Mouse (Mus musculus) heart, adult 11 months (tissue): ENCODE measurements at regions not wholly inside any gene's neighbourhood (a gene's known extent, or its start where the extent isn't known, plus 50 kb on each side); places are given as distances from the start of the nearest gene placed in this dataset.

Experiments used
- DNase-seq: peaks from one replicate; pipeline ENCODE4 v3.0.0; 2022

DNA sequence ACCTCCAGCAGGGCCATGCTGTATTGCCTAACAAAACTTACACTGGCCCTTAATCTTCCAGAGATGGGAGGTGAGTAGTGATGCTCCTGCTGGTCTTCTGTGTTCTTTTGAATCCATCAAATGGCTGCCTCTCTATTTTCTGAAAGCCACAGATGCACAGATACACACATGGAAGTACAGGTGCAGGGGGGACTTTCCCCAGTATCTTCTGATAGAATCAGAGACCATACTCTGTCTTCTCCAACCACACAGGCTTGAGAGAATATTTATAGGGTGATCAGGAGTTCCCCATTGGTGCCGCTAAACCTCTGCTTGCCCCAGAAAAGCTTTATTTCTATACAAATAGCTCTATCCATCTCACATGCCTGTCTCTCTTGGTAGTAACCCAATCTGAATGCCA lies 133.5 kb upstream of the Tbl1xr1 start:
- peak; percentile 59 for DNase-seq

DNA sequence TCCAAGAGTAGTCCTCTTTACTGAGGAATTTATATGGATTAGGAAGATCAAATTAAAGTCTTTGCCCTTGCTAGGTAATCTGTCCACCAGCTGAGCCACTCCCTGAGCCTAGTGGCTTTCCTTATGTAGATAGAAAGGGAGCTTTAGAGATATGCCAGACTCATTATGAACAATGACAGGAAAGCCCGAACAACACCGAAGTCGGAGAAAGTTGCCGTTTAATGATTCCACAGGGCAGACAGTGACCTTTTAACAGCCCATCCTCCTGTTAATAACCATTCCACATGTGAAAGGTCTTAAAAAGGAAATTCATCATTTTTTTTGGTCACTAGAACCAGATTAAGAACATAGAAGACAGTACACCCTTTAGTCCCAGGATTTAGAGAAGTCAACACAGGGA lies 130.7 kb upstream of the Tbl1xr1 start:
- peak; percentile 93 for DNase-seq

DNA sequence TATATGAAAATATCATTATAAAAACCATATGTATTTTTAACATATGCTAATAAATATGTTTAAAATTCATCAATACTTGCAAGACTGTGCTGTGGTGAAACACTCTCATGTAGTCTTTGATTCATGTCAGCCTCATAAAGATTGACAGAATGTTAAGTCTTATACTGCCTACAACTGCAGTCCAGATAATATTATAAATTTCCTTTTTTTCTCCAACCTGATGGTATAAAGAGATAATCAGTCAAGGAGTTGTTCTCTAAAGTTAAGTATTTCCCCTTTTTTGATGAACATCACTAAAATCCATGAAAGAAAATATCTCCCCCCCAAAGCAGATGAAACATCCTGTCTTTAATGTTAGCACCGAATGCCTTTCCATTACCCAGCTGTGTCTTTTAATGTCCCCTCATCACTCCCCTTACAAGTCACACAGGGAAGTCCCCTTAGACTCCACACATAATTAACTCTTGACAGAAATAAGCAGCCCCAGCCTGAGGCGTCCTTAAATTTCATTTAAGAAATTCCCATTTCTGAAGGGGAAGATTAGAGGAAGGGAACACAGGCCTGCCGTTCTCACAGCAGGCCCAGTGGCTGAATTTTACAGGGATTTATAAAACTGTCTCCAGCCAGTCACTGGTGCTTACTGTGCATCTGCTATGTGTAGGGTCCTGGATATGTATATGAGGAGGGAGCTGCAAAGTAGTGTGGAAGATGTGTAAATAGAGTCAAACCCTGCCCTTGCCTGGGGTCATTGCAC lies 129.0 kb upstream of the Tbl1xr1 start:
- peak; percentile 51 for DNase-seq

DNA sequence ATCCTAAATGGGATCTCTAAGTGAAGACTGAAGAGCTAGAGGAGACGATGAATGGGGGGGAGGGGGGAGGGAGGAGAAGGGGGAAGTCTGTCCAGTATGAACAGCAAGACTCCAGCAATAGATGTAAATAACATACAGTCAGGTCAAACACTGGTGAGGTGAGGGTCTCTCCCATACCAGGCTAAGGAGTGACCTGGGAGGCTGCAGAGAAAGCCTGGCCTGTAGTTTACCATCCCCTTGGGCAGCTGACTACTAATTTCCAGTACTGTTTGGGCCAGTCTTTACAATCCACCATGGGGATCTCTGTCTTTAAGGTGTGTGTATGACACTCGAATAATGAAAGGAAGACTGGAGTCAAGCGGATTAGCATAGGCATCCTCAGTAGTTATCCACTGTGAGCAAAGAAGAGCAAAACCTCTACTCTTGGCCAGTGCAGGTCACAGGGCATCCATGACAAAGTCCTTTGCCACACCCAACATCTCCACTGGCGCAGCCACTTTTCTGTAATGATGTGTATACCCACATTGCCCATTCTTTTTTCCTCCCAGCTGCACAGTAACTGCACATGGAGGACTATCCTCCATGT lies 128.3 kb upstream of the Tbl1xr1 start:
- peak; percentile 52 for DNase-seq

DNA sequence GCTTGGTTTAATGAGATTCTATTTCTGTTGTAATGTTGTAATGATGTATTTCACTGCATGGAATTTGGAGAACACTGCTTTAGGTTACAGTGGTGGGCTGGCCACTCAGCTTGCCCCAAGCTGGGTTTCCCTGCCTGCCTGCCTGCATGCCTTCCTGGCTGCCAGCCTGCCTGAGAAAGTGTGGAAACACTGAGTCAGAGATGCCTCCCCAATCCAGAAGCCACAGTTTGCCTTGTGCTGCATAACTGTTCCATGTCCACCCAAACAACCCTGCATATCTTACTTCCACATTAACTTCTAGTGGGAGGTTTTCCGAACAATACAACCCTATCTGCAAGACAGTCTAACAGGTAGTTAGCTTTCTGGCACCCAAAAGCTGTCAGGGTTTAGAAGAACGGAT lies 127.0 kb upstream of the Tbl1xr1 start:
- peak; percentile 91 for DNase-seq

DNA sequence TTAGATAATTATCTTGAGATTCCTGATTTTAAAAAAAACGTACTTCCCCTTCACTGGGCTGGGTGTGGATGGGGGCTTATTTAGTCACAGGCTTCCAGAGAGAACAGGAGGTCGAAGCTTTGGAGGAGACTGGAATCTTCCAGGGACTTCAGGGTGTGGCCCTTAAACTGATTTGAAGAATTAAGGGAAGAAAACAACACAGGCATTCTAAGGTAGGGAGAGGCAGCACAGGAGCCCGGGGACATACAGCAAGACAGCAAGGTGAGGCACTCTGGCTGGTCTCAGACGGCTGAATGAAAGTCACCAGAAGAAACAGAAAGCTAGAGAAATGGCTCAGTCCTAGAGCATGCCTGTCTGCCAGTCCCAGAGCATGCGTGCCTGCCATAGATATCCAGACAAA lies 125.9 kb upstream of the Tbl1xr1 start:
- DNase-seq, result peak; percentile 66

DNA sequence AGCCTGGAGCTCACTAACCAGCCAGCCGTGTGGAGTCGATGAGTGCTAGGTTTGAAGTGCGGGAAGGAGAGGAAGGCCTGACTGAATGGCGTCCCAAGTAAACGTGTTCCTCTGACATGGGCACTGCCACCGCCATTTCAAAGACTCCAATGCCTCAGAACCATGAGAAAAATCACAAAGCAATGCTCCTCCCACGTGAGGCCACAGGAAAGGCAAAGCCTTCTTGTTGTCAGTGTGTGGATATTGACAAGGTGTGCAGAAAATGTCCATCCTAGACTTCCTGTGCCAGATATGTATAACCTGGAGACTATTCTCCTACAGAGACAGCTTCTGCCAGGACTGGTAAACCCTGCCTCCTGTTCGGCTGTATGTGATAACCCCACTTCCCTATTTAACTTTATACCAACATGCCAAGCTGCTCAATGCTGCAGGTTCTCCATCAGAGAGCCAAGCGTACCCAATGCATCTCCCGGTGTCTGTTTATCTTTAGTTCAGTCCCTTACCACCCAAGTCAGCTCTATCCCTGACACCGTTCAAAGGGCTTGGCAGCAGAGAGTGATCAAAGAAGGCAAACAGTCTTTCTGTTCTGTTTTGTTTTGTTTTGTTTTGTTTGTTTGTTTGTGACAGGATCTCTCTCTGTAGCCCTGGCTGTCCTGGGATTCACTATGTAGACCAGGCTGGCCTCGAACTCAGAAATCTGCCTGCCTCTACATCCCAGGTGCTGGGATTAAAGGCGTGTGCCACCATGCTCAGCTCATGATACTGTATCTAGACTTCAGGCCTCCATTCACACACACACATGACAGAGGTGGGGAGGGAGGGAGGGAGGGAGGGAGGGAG lies 124.8 kb upstream of the Tbl1xr1 start:
- peak; percentile 85 for DNase-seq

DNA sequence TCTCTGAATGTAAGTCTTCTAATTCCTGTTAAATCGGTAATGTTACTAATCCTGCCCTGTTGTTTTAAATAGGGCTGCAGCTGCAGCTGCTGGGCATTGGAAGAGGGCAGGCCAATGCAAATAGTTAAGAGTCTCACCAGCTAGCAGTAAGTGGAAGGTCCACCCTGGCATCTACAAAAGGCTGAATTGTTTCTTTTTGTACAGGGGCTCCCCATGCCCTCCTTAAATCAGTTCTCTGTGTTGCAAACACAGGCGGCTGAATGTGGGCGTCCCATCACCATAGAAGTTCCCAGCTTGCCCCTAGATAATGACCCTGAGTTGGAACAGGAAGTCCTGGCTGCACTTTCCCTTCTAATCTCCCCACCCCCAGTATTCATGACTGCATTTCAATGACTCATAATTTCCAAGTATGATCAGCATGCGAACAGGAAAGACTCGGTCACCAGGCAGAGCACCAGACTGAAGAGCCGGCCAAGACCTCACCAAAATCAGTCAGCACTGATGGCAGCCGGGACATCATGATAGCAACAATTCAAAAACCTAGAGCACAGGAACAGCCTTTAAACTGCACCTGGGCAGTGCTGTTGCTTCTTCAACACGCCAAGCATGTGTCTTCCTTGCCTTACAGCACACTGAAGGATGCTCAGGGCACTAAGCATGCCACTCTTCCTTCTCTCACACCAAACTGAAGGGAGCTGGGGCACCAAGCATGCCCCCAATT lies 123.6 kb upstream of the Tbl1xr1 start:
- peak; percentile 99 for DNase-seq

DNA sequence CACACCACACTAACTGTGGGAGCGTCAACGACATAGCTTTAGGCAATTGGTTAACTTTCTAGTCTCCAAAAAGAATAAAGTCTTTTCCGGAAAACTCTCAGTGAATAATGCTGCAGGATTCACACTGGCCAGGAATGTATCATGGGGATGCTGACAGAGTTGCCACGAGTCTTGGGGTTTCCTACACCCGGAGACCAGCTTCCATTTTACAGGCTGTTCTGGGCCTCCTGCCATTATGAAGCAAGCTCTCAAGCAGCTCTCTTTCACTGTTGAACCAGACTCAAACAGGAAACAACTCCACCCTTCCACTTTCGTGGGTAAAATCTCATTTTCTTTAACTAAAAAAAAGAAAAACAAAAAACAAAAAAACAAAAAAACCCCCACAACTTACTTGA lies 123.0 kb upstream of the Tbl1xr1 start:
- peak; percentile 97 for DNase-seq

DNA sequence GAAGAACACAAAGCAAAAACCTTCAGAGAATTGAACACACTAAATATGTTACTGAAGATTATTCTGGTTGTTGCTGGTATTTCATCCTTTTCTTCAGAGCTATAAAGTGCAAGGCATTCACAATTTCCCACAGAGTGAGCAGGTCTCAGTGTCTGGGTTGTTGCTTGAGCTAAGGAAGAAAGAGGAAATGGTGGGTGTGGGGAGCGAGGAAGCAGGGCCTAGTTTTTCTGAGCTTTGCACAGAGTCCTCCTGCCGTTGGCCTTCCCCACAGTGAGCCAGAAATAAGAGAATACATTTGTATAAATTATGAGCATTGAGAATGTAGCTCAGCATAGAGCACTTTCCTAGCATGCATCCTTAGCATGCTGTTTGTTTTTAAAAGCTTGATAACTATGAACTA lies 120.8 kb upstream of the Tbl1xr1 start:
- peak; percentile 68 for DNase-seq

DNA sequence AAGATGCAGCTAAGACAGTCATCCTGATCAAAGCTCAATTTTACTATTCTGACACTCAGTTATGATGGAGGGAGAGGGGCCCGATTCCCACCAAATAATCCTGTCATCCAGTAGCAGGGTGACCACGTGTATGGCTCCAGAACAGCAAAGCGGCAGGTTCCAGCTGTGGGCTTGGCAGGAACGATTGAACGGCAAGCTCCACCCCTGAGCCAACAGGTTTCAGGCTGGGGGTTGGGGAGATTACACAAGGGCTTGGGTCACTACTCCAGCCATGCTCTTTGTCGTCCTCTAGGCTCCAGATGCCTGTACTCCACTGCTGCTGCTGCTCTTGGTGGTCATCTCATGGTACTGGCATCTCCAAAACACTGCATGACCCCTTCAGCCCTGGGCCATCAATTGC lies 119.3 kb upstream of the Tbl1xr1 start:
- peak; percentile 94 for DNase-seq

DNA sequence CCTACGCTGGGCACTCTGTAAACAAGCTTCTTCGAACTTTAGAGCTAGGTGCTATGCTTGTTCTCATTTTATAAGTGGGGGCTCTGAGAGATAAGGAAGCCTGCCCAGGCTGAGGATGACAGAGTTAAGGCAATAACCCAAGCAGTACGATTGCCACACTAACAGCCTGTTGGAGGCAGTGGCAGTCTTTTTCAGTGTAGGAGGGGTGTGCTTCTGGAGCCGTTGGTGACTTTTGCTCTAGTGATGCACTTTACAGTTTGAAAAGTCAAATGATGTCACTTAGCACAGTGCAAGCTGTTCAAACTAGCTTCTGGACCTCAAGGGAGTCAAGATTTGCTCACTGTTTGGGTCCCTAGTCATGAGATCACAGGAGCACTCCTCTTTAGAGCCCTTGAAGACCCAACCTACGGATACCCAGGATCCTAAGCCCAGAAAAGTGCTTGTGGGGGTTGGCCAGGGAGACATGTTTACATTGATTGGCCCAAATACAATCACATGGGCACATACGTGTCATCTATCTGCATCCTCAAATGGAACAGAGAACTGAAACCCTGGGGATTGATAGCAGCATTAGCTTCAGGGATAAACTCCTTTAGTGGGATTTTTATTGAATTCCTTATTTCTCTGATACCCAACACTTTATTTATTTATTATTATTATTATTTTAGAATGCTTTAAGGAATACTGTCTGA lies 117.7 kb upstream of the Tbl1xr1 start:
- DNase-seq, result peak; percentile 89

DNA sequence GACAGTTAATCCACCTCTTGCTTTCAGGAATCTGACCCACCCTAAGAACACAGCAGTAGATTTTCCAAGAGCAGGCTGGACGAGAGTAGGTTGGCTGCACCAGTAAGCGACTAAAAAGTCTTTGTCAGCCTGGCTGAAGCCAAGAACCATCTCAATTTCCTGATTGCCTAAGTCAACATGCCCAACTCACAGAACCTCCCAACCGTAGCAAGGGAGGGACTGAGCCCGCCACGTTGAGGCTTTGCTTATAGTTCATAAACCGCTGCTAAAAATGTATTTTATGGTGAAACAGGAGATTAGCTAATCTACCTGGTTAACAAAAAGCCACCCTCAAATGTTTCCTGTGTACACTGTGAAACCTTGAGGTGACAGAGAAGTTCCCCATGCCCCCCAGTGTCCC lies 115.4 kb upstream of the Tbl1xr1 start:
- peak; percentile 86 for DNase-seq

DNA sequence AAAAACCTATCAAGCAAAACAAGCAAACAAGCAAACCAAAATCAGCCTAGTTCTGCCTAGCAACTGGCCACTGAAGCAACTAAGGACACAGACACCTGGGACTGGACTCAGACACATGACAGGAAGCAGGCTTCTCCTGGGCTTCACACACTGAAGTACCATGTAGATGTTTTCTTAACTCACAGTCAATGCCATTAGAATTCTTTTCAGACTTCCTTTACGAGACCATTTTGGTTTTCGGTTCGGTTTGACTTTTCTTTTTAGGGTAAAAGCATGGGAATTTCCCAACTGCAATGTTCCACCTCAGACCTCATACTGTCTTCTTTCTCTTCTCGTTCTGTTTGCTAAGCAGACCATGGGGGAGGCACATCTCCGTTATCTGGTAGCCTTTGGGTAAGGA lies 114.7 kb upstream of the Tbl1xr1 start:
- peak; percentile 71 for DNase-seq

DNA sequence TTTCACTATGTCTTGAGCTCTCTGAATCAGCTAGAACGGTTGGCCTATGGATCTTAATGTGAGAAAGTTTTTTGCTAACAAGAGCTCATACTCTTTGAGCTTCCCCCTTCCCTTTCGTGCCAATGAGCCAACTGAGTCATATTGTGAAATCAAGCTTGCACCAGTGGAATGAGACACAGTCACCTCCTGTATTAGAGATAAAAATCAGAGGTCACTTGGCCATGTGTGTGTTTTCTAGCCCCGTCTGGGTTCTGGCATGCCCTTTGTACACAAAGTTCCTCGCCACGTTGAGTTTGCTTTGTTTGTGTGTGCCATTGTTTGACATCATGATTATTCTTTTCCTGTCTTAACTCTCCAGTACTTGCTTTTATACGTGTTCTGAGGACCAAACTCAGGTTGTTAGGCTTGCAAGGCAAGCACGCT lies 114.1 kb upstream of the Tbl1xr1 start:
- DNase-seq, result peak; percentile 89

DNA sequence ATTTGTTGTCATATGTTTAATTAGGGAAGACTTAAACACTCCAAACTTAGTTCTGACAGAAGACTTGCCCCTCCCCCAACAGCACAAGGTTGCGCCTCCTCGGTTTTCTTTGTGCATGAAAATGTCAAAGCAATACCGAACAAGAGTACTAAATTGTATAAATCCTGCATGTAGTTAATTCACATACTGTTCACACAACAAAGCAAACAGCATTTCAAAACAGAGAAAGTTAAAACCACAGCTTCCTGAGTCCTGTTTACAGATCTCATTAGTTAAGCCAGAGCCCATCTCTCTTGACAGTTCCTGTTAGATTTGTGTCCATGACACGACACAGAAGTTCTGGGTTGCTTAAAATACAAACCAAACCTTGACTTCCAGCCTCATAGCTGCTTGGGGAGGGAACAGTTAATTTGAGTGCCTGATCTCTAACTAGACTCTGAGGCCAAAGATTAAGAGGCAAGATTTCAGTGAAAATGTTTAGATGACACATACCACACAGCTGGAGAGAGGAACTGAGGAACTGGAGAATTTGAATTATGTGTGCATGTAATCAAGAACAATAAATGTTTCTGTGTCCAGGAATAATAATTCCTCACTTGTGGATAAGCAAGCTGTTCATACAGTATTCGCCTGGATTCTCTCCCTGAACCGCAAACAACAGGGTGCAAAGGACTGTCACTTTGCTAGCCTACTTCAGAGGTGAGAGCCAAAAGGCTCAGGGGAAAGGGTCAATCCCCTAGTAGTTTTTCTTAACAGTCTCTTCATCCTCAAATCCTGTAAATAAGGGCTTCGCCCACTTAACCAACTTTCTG lies 113.3 kb upstream of the Tbl1xr1 start:
- peak; percentile 40 for DNase-seq

DNA sequence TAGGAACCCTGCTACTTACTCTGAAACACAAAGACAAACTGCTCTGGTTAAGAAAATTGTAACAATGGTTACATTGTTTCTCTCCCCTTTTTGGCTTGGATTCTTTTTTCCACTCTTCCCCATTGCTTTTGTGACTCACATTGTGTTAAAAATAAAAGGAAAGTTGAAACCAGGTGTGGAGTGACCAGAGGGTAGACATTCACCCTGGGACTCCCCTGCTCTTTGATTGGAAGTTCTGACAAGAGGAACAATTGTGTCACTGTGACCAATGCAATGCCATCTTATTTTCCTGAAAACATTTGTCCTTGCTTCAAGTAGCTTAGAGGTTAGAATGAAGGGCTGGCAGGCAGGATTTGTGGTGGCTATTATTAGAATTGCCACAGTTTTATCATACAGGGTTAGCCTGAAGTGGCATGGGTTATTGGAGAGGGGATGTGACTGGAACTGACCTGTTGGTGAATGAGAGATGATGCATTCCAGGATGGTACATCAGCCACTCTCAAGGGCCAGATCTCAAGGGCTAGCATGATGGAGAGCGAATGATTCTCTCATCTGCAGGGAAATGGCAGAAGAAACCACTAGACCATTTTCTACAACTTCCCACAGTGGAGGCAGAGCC lies 112.6 kb upstream of the Tbl1xr1 start:
- DNase-seq, result peak; percentile 95

DNA sequence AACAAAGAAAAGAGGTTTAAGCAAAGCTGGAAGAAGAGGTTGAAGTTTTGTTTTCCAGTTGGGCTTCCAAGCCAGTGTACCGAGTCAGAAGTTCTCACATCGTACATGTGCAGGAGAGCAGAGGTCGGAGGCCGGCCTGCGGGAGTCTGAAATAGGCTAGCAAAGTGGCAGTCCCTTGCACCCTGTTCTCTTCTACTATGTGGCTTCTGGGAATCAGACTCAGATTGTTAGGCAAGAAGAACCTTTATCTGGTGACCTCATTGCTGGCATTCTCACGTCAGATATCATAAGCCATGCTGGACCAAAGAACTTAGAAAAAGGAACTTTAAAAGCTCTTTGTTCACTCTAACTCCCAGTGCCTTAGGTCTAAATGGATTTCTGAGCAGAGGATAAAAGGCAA lies 112.0 kb upstream of the Tbl1xr1 start:
- DNase-seq, result peak; percentile 85

DNA sequence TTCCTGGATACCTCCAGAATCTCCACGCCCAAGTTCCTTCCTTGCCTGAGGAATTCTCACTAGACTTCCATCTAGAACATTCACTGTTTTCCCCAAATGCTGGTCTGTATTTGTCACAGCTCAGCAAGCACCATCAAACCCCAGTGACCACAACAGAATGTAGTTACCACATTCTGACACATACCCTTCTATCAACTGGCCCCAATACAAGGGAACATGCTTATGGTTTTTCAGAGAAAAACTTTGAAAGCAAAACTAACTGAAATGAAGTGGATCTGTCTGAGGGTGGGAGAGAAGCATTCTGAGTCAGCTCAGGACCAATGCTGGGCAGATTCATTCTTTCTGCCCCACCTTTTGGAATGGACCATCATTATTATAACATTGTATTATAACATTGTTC lies 110.9 kb upstream of the Tbl1xr1 start:
- no peak for DNase-seq

DNA sequence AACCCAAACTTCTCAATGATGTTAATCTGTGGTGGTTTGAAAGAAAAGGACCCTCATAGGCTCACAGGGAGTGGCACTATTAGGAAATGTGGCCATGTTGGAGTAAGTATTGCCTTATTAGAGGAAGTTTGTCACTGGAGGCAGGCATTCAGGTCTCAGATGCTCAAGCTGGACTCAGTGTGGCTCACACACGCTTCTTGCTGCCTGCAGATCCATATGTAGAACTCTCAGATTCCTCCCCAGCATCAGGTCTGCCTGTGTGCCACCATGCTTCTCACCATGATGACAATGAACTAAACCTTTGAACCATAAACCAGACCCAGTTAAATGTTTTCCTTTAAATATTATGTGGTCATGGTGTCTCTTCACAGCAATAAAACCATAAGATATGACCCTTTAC lies 104.7 kb upstream of the Tbl1xr1 start:
- peak; percentile 64 for DNase-seq

DNA sequence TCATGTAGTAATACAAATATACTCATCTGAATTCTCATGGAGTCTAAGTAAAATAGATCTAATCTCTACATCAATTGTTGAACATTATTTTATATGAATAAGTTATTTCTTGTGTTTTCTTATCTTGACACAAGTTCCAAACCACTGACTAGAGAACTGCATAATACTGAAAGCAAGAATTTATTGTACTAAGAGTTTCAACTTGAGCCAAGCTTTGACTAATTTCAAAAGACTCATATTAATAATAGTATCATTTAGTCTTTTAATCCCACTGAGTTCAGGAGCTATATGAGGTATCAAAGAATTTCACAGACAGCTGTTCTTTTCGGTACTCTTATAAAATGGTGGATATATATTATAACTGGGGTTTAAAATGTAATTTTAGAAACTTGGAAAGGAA lies 103.3 kb upstream of the Tbl1xr1 start:
- DNase-seq, result no peak
